Mouse (Mus musculus) adrenal gland, postnatal 10 days (tissue): ENCODE results near the gene Pdlim4. TPM values are rescaled to one million over a fixed set of nuclear protein-coding genes. Genes with fewer than 3 reads are reported as not detected.
A peak's percentile ranks its signal among the peaks of the same experiment; 100 is the strongest.

ENCODE experiments used
- DNase-seq: peaks from one replicate; pipeline ENCODE4 v3.0.0; 2021; ENCODE audit warnings: mixed read lengths
- long read RNA-seq, 2 experiments: library from polyadenylated mRNA; stranded (forward); transcript quantifications; one replicate each; pipeline ENCODE4 v2.0.0; 2021
- total RNA-seq, 2 experiments: library from RNA; stranded (reverse); gene quantifications; 2 replicates each; pipeline ENCODE4 v1.2.3; 2021

Gene Pdlim4
- total RNA-seq, result 10 to 100 TPM; 14.3 to 23.9 TPM
- long read RNA-seq, experiment 1, transcript Pdlim4-201 (7 exons, 1,182 nt), result major isoform, 26 of 31 reads
- long read RNA-seq, experiment 1, partial matches to known transcripts, result 1 of 31 reads
- long read RNA-seq, experiment 1, other reads (novel, unspliced or antisense), result 4 of 31 reads
- long read RNA-seq, experiment 2, transcript Pdlim4-201 (7 exons, 1,182 nt), result major isoform, 13 of 14 reads
- long read RNA-seq, experiment 2, partial matches to known transcripts, result 1 of 14 reads
- long read RNA-seq, experiment 2, other reads (novel, unspliced or antisense), result 0 of 14 reads

DNA sequence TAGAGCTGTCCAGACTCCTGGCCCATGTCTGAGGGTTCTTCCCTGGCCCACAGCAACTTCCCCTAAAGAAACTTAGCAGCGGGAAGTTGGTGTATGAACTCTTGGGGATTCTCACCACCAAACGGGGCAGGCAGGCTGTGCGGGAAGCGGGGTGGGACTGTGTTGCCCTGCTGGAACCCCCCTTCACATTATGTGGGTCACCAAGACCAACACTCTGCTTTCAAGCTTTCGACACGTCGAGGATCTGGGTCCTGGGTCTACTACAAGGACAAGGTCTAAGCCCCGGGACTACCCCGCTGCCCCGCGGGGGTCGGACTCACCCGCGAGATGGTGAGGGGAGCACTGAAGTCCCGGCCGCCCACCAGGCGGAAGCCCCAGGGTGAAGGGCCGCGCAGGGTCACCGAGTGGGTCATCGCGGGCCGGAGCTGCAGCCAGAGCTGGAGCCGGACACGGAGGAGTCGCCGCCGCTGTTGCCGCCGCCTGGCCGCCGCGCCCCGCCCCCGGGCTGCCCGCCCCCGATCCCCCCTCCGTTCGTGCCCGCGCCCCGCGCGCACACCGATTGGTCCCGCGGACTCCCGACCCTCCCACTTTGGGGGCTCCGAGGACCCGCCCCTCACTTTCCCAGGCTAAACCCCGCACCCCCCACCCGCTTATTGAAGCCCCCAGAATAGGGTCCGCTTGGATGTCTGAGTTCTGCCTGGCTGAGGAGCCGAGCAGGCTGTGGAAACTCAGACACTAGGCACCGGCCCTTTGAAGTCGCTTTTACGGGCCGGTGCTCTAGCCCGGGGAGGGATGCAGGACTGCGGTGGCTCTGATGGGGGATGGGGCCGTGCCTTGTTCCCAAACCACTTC is at the start of gene Pdlim4:
Gene Pdlim4 (minus strand): TSS at position 495 of the 852 bp plus-strand sequence.
- peak; percentile 73 for DNase-seq

DNA sequence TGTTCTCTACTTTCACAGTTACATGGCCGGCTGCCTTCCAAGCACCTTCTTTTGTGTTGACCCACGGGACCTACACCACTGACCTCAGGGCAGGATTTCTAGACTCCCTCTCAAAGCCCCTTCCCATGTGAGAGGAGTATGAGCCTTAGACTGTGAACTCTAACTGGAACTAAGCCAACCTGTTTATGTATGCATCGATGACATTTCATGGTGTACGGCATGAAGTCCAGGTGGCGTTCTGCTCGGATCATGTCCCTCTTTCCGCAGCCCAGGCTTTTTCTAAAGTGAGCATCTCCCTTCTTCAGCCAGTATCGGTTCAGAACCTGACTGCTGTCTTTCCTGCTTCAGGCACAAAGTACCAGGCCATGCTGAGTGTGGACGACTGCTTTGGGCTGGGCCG is 48.3 kb upstream of the Pdlim4 start:
- no peak for DNase-seq

DNA sequence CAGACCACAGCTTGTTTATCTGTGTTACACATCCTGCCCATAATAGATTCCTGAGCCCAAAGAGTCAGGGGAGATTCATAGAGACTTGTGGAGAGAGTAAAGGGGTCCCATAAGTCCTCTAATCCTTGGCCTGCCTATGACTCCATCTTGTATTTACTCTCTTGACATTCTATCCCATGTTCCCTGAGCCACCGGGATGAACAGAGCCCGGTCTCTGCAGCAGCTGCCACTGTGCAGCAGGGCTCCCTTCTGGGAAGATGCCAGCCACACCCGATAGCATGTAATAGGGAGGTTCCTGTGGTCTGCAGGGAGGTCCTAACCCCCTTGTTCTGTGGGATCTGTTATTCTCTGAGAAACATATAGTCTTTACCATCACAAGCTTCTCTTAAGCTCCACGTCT is 47.6 kb upstream of the Pdlim4 start:
- DNase-seq, result no peak

- no peak for DNase-seq
These were observed 47.1 kb upstream of the Pdlim4 start for GRCm38 (mm10) chr11:54115911-54116310.

GRCm38 (mm10) chr11:54115301-54115700 is 46.5 kb upstream of the Pdlim4 start:
- no peak for DNase-seq

DNA sequence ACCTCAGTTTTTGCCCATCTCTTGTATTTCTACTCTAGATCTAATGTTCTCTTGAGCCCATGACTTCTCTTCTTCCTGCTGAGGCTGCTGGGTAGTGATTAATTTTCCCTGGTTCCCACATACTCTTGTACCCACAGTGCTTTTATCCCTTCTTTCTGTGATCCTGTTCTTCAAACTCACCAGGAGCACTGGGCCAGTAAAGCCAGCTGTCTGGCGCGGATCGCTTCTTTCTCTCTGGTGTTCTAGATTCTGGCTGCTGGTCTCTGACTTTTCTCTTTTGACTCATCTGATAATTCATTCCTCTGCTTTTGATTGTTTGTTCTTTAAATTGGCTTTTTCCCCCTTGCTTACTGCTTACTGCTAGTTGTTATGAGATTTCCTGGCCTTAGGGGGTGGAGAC is 45.9 kb upstream of the Pdlim4 start:
- DNase-seq, result no peak

DNA sequence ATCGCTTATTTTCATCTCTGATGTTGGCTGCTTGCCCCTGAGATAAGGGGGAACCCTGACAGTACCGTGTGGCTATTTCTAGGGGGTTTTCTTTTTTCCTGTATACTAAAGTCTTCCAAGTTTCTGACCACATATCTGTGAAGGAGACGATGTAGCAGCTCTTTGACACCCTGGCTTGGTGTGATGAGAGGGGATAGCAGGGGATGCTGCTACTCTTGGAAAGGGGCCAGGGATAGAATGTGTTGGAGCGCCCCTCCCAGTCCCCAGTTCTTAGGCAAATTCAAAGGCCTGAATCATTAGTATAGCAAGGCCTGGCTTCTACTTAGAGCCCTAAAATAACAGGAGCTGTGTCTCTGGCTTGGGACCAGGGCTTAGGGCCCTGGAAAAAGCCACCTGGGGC is 44.5 kb upstream of the Pdlim4 start:
- DNase-seq, result peak; percentile 20

DNA sequence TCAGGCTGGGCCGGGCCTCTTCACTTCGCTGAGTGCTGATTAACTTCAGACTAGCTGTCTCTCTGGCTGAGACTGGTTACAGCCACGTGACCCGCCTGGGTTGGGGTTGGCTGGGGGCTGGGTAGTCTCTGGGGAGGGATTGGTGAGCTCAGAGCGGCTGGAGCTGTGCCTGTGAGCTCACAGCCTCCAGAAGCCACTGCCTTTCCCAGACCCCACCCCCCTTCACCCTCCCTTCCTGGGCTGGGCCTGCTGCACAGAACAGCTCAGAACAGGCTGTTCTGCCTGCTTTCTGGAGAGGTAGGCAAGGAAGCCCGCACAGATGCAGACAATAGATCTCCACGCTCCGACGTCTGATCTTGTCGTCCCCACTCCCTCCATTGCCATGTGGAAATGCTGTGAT is 44.1 kb upstream of the Pdlim4 start:
- DNase-seq, result peak; percentile 96

- DNase-seq, result peak; percentile 71
These were observed 43.3 kb upstream of the Pdlim4 start for GRCm38 (mm10) chr11:54111976-54112741.

- no peak for DNase-seq
These were observed 42.5 kb upstream of the Pdlim4 start for GRCm38 (mm10) chr11:54111291-54111690.

GRCm38 (mm10) chr11:54108894-54109293 is 40.1 kb upstream of the Pdlim4 start:
- DNase-seq, result no peak

GRCm38 (mm10) chr11:54108131-54108530 is 39.3 kb upstream of the Pdlim4 start:
- DNase-seq, result no peak

GRCm38 (mm10) chr11:54107239-54107638 is 38.4 kb upstream of the Pdlim4 start:
- DNase-seq, result no peak

DNA sequence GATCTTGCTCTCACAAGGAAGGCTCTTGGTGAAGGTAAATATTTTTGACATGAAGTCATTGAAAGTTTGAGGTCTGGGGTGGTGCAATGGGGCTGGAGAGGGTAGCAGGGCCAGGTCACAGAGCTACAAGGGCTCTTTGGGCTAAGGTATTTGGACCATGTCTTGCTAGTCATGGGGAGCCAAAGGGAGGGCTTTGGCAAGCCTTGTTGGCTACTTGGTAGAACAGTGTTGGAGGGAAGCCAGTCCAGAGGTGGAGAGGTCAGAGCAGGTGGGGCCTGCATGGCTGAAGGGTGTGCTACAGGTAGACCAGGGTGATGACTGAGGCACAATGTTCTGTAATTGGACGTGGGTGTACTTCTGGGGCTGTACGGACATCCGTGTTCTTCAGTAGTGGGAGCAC is 37.9 kb upstream of the Pdlim4 start:
- DNase-seq, result peak; percentile 29

DNA sequence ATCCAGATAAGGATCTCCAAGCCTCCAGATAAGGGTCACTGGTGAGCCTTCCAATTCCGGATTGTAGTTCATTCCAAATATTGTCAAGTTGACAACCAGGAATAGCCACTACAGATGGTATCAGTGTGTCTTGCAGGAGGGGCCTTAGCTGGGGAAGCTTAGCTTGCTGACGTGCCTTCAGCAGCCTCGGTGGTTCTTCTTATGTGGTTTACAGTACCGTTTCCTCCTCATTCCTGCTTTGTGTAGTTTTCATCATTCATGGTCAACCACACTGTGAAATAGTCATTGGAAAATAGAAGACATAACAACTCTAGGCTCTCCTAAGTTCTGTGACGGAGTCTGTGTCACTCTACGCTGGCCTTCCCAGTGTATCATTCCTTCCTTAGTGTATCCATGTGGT is 36.2 kb upstream of the Pdlim4 start:
- DNase-seq, result no peak

DNA sequence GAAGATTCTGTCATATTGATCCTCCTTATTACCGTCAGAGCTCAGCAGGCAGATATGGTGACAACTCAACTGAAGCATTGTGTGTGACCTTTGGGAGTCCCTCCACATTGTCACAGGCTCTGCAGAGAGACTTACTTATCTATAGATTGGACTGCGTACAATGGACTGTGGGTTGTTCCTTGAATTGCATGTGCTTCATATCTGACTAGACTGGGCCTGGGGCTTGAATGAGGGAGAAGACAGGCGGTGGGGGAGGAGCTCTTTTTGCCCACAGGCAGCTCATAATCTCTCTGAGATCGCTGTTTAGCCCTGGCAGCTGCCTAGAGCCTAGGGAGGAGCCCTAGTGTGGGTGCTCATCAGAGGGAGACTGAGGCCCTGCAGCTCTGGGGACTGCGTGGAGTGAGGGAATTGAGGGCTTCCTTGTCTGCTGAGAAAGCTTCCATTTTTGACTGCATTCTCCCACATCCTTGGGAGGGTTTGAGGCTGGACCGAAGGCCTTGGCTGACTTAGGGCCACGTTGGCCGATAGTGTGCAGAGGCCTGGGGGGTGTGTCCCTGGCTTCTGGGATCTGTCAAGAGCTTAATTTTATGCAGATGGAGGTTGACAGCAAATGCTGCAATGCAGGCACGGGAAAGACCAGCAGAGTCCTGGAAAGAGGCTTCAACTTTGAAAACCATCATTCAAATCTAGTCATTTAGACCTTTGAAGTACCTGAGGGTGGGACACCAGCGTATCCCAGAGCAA is 34.1 kb upstream of the Pdlim4 start:
- no peak for DNase-seq

GRCm38 (mm10) chr11:54101701-54102100 is 32.9 kb upstream of the Pdlim4 start:
- no peak for DNase-seq

- DNase-seq, result peak; percentile 91
These were observed 32.1 kb upstream of the Pdlim4 start for GRCm38 (mm10) chr11:54100692-54101591.

- no peak for DNase-seq
These were observed 31.4 kb upstream of the Pdlim4 start, which contains the start of gene P4ha2 for GRCm38 (mm10) chr11:54100045-54100691. Gene P4ha2 (plus strand): TSS chr11:54100095.

DNA sequence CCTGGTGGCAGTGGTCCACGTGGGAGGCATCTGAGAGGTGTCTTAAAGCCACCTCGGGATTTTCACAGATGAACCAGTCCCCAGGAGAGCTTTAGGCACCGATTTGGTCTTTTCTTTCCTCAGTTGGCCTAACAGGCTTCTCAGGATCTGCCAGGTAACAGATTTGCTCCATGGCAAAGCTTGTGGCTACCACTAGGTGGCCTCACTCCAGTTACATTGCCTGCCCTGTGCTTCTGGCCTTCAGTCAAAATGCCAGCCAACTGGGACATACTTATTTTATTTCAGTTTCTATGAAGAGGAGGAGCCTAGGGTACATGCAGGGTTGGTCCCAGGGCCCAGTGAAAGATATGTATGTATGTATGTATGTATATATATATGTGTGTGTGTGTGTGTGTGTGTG is 24.2 kb upstream of the Pdlim4 start:
- peak; percentile 71 for DNase-seq
